Comparison of ENCODE assay signal across 27 mouse cellular contexts in the genomic region with DNA sequence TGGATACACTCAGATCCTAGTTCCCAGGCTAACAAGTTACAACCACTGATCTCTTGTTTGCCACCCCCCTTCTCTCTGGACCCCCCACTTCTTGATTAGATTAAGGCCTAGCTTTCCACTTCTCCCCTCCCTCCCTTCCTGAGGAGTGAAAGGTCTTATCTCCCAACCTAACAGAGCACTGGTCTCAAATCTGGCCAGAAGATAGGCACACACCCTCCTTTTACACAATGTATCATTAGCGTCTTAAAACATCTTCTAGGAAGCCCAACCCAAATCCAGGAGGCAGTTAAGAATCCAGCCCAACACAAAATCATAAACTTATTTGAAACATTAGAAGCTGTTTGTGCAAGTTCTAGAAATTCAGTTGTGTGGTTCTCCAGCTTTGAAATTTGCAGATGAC. TPM values are rescaled to one million over a fixed set of nuclear protein-coding genes. Genes with fewer than 3 reads are reported as not detected.
DNase-seq lines count a peak whose midpoint lies in the region; ATAC-seq and TF ChIP-seq lines count a peak whose summit lies in the region.
"Had no signal": no experiment of that assay in that cellular context is flagged by ENCODE, and none has a peak within 500 bp of the region (broad histone marks: within the 10 kb centered on the region; RNA-seq: fewer than 3 reads in every experiment).

No protein-coding gene starts in this region.

- no peaks in the 10 kb centered on the region for H3K36me3 ChIP-seq in heart, embryonic 15.5 days
- no peaks in the 10 kb centered on the region for H3K36me3 ChIP-seq in testis, adult 2 months (ENCODE audit: control insufficient read depth, insufficient read depth, low read length)
- no peaks in the 10 kb centered on the region for H3K36me3 ChIP-seq in neural tube, embryonic 15.5 days
- H3K36me3 ChIP-seq: embryonic facial prominence, embryonic 12.5 days; forebrain, embryonic 15.5 days; kidney, embryonic 15.5 days; midbrain, embryonic 13.5 days; stomach, embryonic 15.5 days had no signal

- ATAC-seq in heart, embryonic 15.5 days (replicated peaks; ENCODE audit: insufficient number of reproducible peaks, insufficient read depth, low FRiP score, low read depth): no peak
- no peak for ATAC-seq in neural tube, embryonic 15.5 days (ENCODE audit: low FRiP score)
- ATAC-seq: activated CD4-positive, CD25-positive, alpha-beta regulatory T cell, adult 4 months; forebrain, embryonic 15.5 days; hindbrain, embryonic 16.5 days; midbrain, embryonic 13.5 days had no signal

- peaks cover 42% of the 10 kb centered on the region for H3K4me1 ChIP-seq in heart, embryonic 15.5 days (replicated peaks)
- H3K4me1 ChIP-seq in testis, adult 2 months (ENCODE audit: control insufficient read depth, insufficient read depth, low read length): peaks cover 26% of the 10 kb centered on the region
- peaks cover 33% of the 10 kb centered on the region for H3K4me1 ChIP-seq in neural tube, embryonic 15.5 days

- no peaks in the 10 kb centered on the region for H3K9me3 ChIP-seq in heart, embryonic 15.5 days (replicated peaks)
- no peaks in the 10 kb centered on the region for H3K9me3 ChIP-seq in neural tube, embryonic 15.5 days (replicated peaks)
- H3K9me3 ChIP-seq: embryonic facial prominence, embryonic 12.5 days; forebrain, embryonic 15.5 days; kidney, embryonic 15.5 days; megakaryocyte, embryonic 14.5 days; midbrain, embryonic 13.5 days; stomach, embryonic 15.5 days had no signal

- intact Hi-C loops in heart, postnatal 14 days (cut with DNase I): no loop called here

- peak; percentile 79 for DNase-seq in heart, adult 11 months
- DNase-seq in heart, adult 8-10 months (ENCODE audit: low spot score): no peak
- no peak for DNase-seq in heart, postnatal 14 days
- DNase-seq in testis, postnatal 10 days (ENCODE audit: low spot score): no peak
- DNase-seq in testis, postnatal 14 days (ENCODE audit: low spot score): peak; percentile 76
- DNase-seq: adrenal gland, adult 2 months; adrenal gland, postnatal 36 days; cerebellum, adult 8-10 months; cerebellum, postnatal 25 days; kidney, adult 18-20 months; kidney, postnatal 25 days; liver; lung, adult 18-20 months; right cerebral cortex, postnatal 14 days; thymus, adult 2 months; thymus, postnatal 4 days had no signal

- H3K4me3 ChIP-seq in heart, embryonic 15.5 days: no peak overlapping the region
- no peak overlapping the region for H3K4me3 ChIP-seq in testis, adult 2 months (ENCODE audit: control insufficient read depth, low read depth, low read length)
- H3K4me3 ChIP-seq in neural tube, embryonic 15.5 days (replicated peaks): no peak overlapping the region
- H3K4me3 ChIP-seq: embryonic facial prominence, embryonic 12.5 days; forebrain, embryonic 15.5 days; kidney, embryonic 15.5 days; megakaryocyte, embryonic 14.5 days; midbrain, embryonic 13.5 days; stomach, embryonic 15.5 days had no signal

- 61% methylated on average over 1 of the region's 1 CpGs for WGBS in heart, embryonic 15.5 days
- WGBS in neural tube, embryonic 15.5 days: 98% methylated on average over 1 of the region's 1 CpGs

- no peak for TF ChIP-seq POLR2A in testis, adult 2 months (IDR thresholded peaks at IDR 0.05; ENCODE audit: control insufficient read depth, low read depth, low read length)

- no peaks in the 10 kb centered on the region for H3K27me3 ChIP-seq in heart, embryonic 15.5 days
- no peaks in the 10 kb centered on the region for H3K27me3 ChIP-seq in testis, adult 2 months (ENCODE audit: control insufficient read depth, insufficient read depth, low read length)
- no peaks in the 10 kb centered on the region for H3K27me3 ChIP-seq in neural tube, embryonic 15.5 days (replicated peaks)
- H3K27me3 ChIP-seq: forebrain, embryonic 15.5 days; stomach, embryonic 15.5 days had no signal

- H3K4me2 ChIP-seq in heart, embryonic 15.5 days: no peak overlapping the region
- H3K4me2 ChIP-seq in neural tube, embryonic 15.5 days: no peak overlapping the region
- H3K4me2 ChIP-seq: embryonic facial prominence, embryonic 12.5 days; kidney, embryonic 15.5 days; midbrain, embryonic 13.5 days; stomach, embryonic 15.5 days had no signal

- no peak for TF ChIP-seq CTCF in testis, adult 2 months (IDR thresholded peaks at IDR 0.05; ENCODE audit: control insufficient read depth, insufficient read depth, insufficient replicate concordance, low read depth, low read length)

- 0 out of 2 replicates have a peak overlapping the region, but pooled peaks have one; percentile 32 for H3K27ac ChIP-seq in heart, embryonic 15.5 days
- H3K27ac ChIP-seq in testis, adult 2 months (ENCODE audit: control insufficient read depth, insufficient read depth, low read depth, low read length): peak overlapping the region; percentile 76; the same call in 1 of the 2 replicates
- H3K27ac ChIP-seq in neural tube, embryonic 15.5 days (replicated peaks): no peak overlapping the region
- H3K27ac ChIP-seq: forebrain, embryonic 15.5 days; kidney, embryonic 15.5 days; midbrain, embryonic 13.5 days; stomach, embryonic 15.5 days had no signal

- no peak overlapping the region for H3K9ac ChIP-seq in heart, embryonic 15.5 days
- no peak overlapping the region for H3K9ac ChIP-seq in neural tube, embryonic 15.5 days (replicated peaks)
- H3K9ac ChIP-seq: embryonic facial prominence, embryonic 12.5 days; forebrain, embryonic 15.5 days; kidney, embryonic 15.5 days; midbrain, embryonic 13.5 days; stomach, embryonic 15.5 days had no signal

RNA-seq across cellular contexts. Expression of a gene that starts 5.0 kb away (rescaled TPM):
- total RNA-seq in heart, adult 8-10 months (2022): 10 to 100 TPM; 21.1 to 30.1 (median 27.0) TPM
- polyA plus RNA-seq in heart, embryonic 15.5 days (2015; fragmentation: Nextera tagmentation; extraction: Ambion mirVana): 6.1 and 7.2 TPM in 2 replicates
- 10 to 100 TPM; 28.6 to 29.6 TPM for total RNA-seq in heart, postnatal 14 days (2021)
- 10.2 and 12.3 TPM in 2 replicates for polyA plus RNA-seq in testis, adult 2 months (2012; rRNA removed)
- polyA plus RNA-seq in neural tube, embryonic 15.5 days (2015; fragmentation: Nextera tagmentation; extraction: Ambion mirVana): 8.1 and 9.1 TPM in 2 replicates

RNA-seq across cellular contexts. Expression of a gene that starts 43.3 kb away (rescaled TPM):
- total RNA-seq in heart, adult 8-10 months (2022): 10 to 100 TPM; 47.9 to 60.0 (median 55.8) TPM
- 45.6 and 46.4 TPM in 2 replicates for polyA plus RNA-seq in heart, embryonic 15.5 days (2015; fragmentation: Nextera tagmentation; extraction: Ambion mirVana)
- total RNA-seq in heart, postnatal 14 days (2021): 10 to 100 TPM; 32.1 to 35.6 TPM
- 7.8 and 13.8 TPM in 2 replicates for polyA plus RNA-seq in testis, adult 2 months (2012; rRNA removed)
- polyA plus RNA-seq in neural tube, embryonic 15.5 days (2015; fragmentation: Nextera tagmentation; extraction: Ambion mirVana): 14.1 and 19.8 TPM in 2 replicates

Comparison
In these comparisons a context has a peak if more than half of its experiments do, and no peak if none do; other contexts are left out.
1. DNase-seq: peak in heart, adult 11 months (single experiment) and testis, postnatal 14 days (single experiment); none in heart, adult 8-10 months (single experiment), heart, postnatal 14 days (0 of 2) and testis, postnatal 10 days (single experiment).